In genomic region chr16:23980991-23981720, GRCm38 (mm10) we compare ENCODE assay signal across 10 mouse cellular contexts. TPM values are rescaled to one million over a fixed set of nuclear protein-coding genes. Genes with fewer than 3 reads are reported as not detected.
DNase-seq lines count a peak whose midpoint lies in the region; ATAC-seq lines count a peak whose summit lies in the region.
"Had no signal": no experiment of that assay in that cellular context is flagged by ENCODE, and none has a peak within 500 bp of the region (broad histone marks: within the 10 kb centered on the region; RNA-seq: fewer than 3 reads in every experiment).

No protein-coding gene starts in this region.

- no peak for ATAC-seq in megakaryocyte-erythroid progenitor cell, adult 5-6 weeks (replicated peaks; ENCODE audit: low FRiP score, low TSS enrichment, poor library complexity, severe bottlenecking)

- DNase-seq in heart, adult 11 months = peak; percentile 94
- DNase-seq in heart, postnatal 25 days (ENCODE audit: low spot score) = no peak
- DNase-seq in embryo, embryonic 10.5 days (ENCODE audit: low spot score) = peak; percentile 58
- peak; percentile 47 to 48 for DNase-seq in heart, postnatal 14 days
- DNase-seq in limb, embryonic 10.5 days (ENCODE audit: low spot score) = peak; percentile 68
- peak; percentile 18 for DNase-seq in naive thymus-derived CD4-positive, alpha-beta T cell, adult 2 months (ENCODE audit: low read depth)
- no peak for DNase-seq in left cerebral cortex, adult 18-20 months (ENCODE audit: low spot score in 2 of 2)

- no peak overlapping the region for H3K27ac ChIP-seq in limb, embryonic 10.5 days

- H3K27me3 ChIP-seq in limb, embryonic 10.5 days (ENCODE audit: low read depth, poor library complexity, severe bottlenecking) = peaks cover 59% of the 10 kb centered on the region

- H3K36me3 ChIP-seq in limb, embryonic 10.5 days = no peaks in the 10 kb centered on the region

- 2% methylated on average over 32 of the region's 32 CpGs for WGBS in limb, embryonic 10.5 days

- intact Hi-C loops in heart, postnatal 25 days (cut with DNase I) = no loop called here
- intact Hi-C loops in heart, postnatal 14 days (cut with DNase I) = loop anchor here (2.0 to 10.0 kb wide), 4 partner anchors 644 to 1370 kb away; no protein-coding TSS in a partner anchor

- no peaks in the 10 kb centered on the region for H3K9me3 ChIP-seq in limb, embryonic 10.5 days (replicated peaks)

- peaks cover 44% of the 10 kb centered on the region for H3K4me1 ChIP-seq in limb, embryonic 10.5 days

- H3K4me3 ChIP-seq in limb, embryonic 10.5 days = peak overlapping the region; percentile 51

RNA-seq across cellular contexts. Expression of gene Gm37419, which starts 7.1 kb away (rescaled TPM):
- total RNA-seq in heart, postnatal 25 days (2021) = not detected
- total RNA-seq in heart, postnatal 14 days (2021) = not detected
- polyA plus RNA-seq in limb, embryonic 10.5 days (2016; fragmentation: Nextera tagmentation; extraction: Ambion mirVana) = not detected in 2 replicates
- not detected for total RNA-seq in left cerebral cortex, adult 18-20 months (2021)
- not detected in 2 replicates for total RNA-seq in megakaryocyte-erythroid progenitor cell, adult 5-6 weeks (2014; fragmentation: Nextera tagmentation)
- not detected in 2 replicates for total RNA-seq in megakaryocyte-erythroid progenitor cell, adult 5-6 weeks (2017)
- total RNA-seq: CH12.LX; heart, adult 18-20 months had no signal

RNA-seq across cellular contexts. Expression of gene Bcl6, which starts 7.5 kb away (rescaled TPM):
- total RNA-seq in heart, postnatal 25 days (2021) = 10 to 100 TPM; 12.0 to 17.6 TPM
- 10 to 100 TPM; 14.9 to 17.4 TPM for total RNA-seq in heart, postnatal 14 days (2021)
- 0.08 and 0.10 TPM in 2 replicates for polyA plus RNA-seq in limb, embryonic 10.5 days (2016; fragmentation: Nextera tagmentation; extraction: Ambion mirVana)
- total RNA-seq in left cerebral cortex, adult 18-20 months (2021) = 10 to 100 TPM; 28.4 TPM
- 1.2 TPM in 1 of 2 replicates, not detected in the other for total RNA-seq in megakaryocyte-erythroid progenitor cell, adult 5-6 weeks (2014; fragmentation: Nextera tagmentation)
- 0.61 and 1.3 TPM in 2 replicates for total RNA-seq in megakaryocyte-erythroid progenitor cell, adult 5-6 weeks (2017)

RNA-seq across cellular contexts. Expression of gene Rtp2, which starts 49.0 kb away (rescaled TPM):
- total RNA-seq in heart, postnatal 25 days (2021) = not detected
- not detected for total RNA-seq in heart, postnatal 14 days (2021)
- not detected in 2 replicates for polyA plus RNA-seq in limb, embryonic 10.5 days (2016; fragmentation: Nextera tagmentation; extraction: Ambion mirVana)
- total RNA-seq in left cerebral cortex, adult 18-20 months (2021) = under 1 TPM in 1 of 2 experiments, not detected in 1; 0.42 TPM
- total RNA-seq in megakaryocyte-erythroid progenitor cell, adult 5-6 weeks (2014; fragmentation: Nextera tagmentation) = not detected in 2 replicates
- total RNA-seq in megakaryocyte-erythroid progenitor cell, adult 5-6 weeks (2017) = not detected in 2 replicates
- total RNA-seq: CH12.LX; heart, adult 18-20 months had no signal

Comparison
In these comparisons a context has a peak if more than half of its experiments do, and no peak if none do; other contexts are left out.
1. DNase-seq: peak in heart, adult 11 months (single experiment), embryo, embryonic 10.5 days (single experiment), heart, postnatal 14 days (2 of 2), limb, embryonic 10.5 days (single experiment) and naive thymus-derived CD4-positive, alpha-beta T cell, adult 2 months (single experiment); none in heart, postnatal 25 days (single experiment) and left cerebral cortex, adult 18-20 months (0 of 2).
2. RNA of gene Bcl6, which starts 7.5 kb away (total RNA-seq): 28.4 TPM in left cerebral cortex, adult 18-20 months, 12.0 to 17.6 TPM in heart, postnatal 25 days and 14.9 to 17.4 TPM in heart, postnatal 14 days; 0.61 to 1.3 TPM in megakaryocyte-erythroid progenitor cell, adult 5-6 weeks; every median in the first group is over 4 times any median in the second.